Mouse (Mus musculus) limb, embryonic 14.5 days (tissue): Measurements from ENCODE around the gene Tktl1. TPM values are rescaled to one million over a fixed set of nuclear protein-coding genes. Genes with fewer than 3 reads are reported as not detected.

ENCODE experiments used
- ATAC-seq: fragments of 200-750 bp; cut with Nextera tagmentation; 2 replicates; pipeline ENCODE4 v1.8.0; 2017; ENCODE audit warnings: low read depth, moderate number of reproducible peaks, moderate TSS enrichment; ENCODE audit not compliant: low FRiP score
- DNase-seq: peaks from one replicate; pipeline ENCODE4 v3.0.0-alpha.2; 2015; ENCODE audit warnings: low spot score
- H3K27ac ChIP-seq: fragments of 300-500 bp; sonication (generic); replicated peaks from 2 replicates; pipeline ENCODE4 v1.5.1; 2014; ENCODE audit warnings: low read depth, mild to moderate bottlenecking, low read length, moderate library complexity, mixed read lengths
- H3K27me3 ChIP-seq: fragments of 300-500 bp; sonication (generic); 2 replicates; pipeline ENCODE4 v1.6.1; 2014; ENCODE audit warnings: low read length, mixed read lengths; ENCODE audit not compliant: control insufficient read depth, insufficient read depth
- H3K36me3 ChIP-seq: fragments of 300-500 bp; sonication (generic); 2 replicates; pipeline ENCODE4 v1.6.1; 2014; ENCODE audit warnings: mild to moderate bottlenecking, low read length, moderate library complexity, mixed read lengths; ENCODE audit not compliant: control insufficient read depth, insufficient read depth
- H3K4me1 ChIP-seq: fragments of 300-500 bp; sonication (generic); 2 replicates; pipeline ENCODE4 v1.6.1; 2014; ENCODE audit warnings: antibody characterized with exemption, low read length, mixed read lengths; ENCODE audit not compliant: control insufficient read depth, insufficient read depth
- H3K4me2 ChIP-seq: fragments of 300-500 bp; sonication (generic); replicated peaks from 2 replicates; pipeline ENCODE4 v1.6.1; 2014; ENCODE audit warnings: low read depth, mild to moderate bottlenecking, low read length, moderate library complexity; ENCODE audit not compliant: severe bottlenecking
- H3K4me3 ChIP-seq: fragments of 300-500 bp; sonication (generic); replicated peaks from 2 replicates; pipeline ENCODE4 v1.5.1; 2014; ENCODE audit warnings: low read length
- H3K9ac ChIP-seq: fragments of 300-500 bp; sonication (generic); 2 replicates; pipeline ENCODE4 v1.6.1; 2014; ENCODE audit warnings: mild to moderate bottlenecking, low read depth, low read length, moderate library complexity; ENCODE audit not compliant: severe bottlenecking
- H3K9me3 ChIP-seq: fragments of 300-500 bp; sonication (generic); 2 replicates; pipeline ENCODE4 v1.6.1; 2016; ENCODE audit warnings: low read length; ENCODE audit not compliant: control insufficient read depth
- POLR2A ChIP-seq: fragments of 200-500 bp; IDR thresholded peaks from 2 replicates; pipeline ENCODE4 v1.8.0; 2012; ENCODE audit warnings: inconsistent platforms, mild to moderate bottlenecking, moderate library complexity, borderline replicate concordance; ENCODE audit not compliant: insufficient read depth, insufficient read length; ENCODE audit errors: extremely low read depth
- WGBS: fragments of 180-500 bp; shearing (Covaris S2); extraction: QIAGEN DNeasy Blood & Tissue Kit; methylation state at CpG from one replicate; pipeline ENCODE4 v1.1.7; 2014; 5-methylcytosine and 5-hydroxymethylcytosine counted together
- polyA plus RNA-seq, 2 experiments: library from polyadenylated mRNA; depleted of rRNA in 1 of 2; stranded (reverse) in 1 of 2; unstranded in 1 of 2; fragments of >200 nt; fragmentation: Nextera tagmentation in 1 of 2; extraction: Ambion mirVana in 1 of 2; gene quantifications; 2 replicates each; pipeline versions ENCODE4 v1.2.1 to v1.2.3; 2012 to 2014

Tktl1 gene
- polyA plus RNA-seq, 2 experiments: 0.04 TPM; not detected in 1

GRCm38 (mm10) chrX:74230038-74230437 is 53.0 kb downstream of the Tktl1 start:
- H3K4me3 ChIP-seq: no peak overlapping the region
- H3K36me3 ChIP-seq: peaks cover 99% of the 10 kb centered on the region
- TF ChIP-seq POLR2A: no peak
- H3K27me3 ChIP-seq: no peaks in the 10 kb centered on the region
- 50% methylated on average over 1 of the region's 1 CpGs for WGBS
- H3K9ac ChIP-seq: no peak overlapping the region
- no peak overlapping the region for H3K27ac ChIP-seq
- ATAC-seq (no peak), DNase-seq (no peak)
- no peaks in the 10 kb centered on the region for H3K9me3 ChIP-seq
- H3K4me1 ChIP-seq: no peaks in the 10 kb centered on the region
- H3K4me2 ChIP-seq: no peak overlapping the region

- Histone ChIP-seq H3K9ac (no peak overlapping the region), H3K9me3 (no peaks in the 10 kb centered on the region), H3K4me2 (no peak overlapping the region), H3K4me3 (no peak overlapping the region), H3K4me1 (no peaks in the 10 kb centered on the region), H3K27me3 (no peaks in the 10 kb centered on the region), H3K27ac (no peak overlapping the region), H3K36me3 (peaks cover 94% of the 10 kb centered on the region)
- TF ChIP-seq POLR2A: no peak
- 86% methylated on average over 5 of the region's 5 CpGs for WGBS
- ATAC-seq: no peak
- DNase-seq: no peak
These were observed 56.1 kb downstream of the Tktl1 start for GRCm38 (mm10) chrX:74233196-74233595.

- no peaks in the 10 kb centered on the region for H3K9me3 ChIP-seq
- WGBS: 86% methylated on average over 4 of the region's 4 CpGs
- no peak overlapping the region for H3K4me2 ChIP-seq
- DNase-seq (no peak), ATAC-seq (no peak)
- H3K27me3 ChIP-seq: no peaks in the 10 kb centered on the region
- H3K27ac ChIP-seq: no peak overlapping the region
- H3K4me1 ChIP-seq: no peaks in the 10 kb centered on the region
- no peak overlapping the region for H3K9ac ChIP-seq
- H3K36me3 ChIP-seq: peaks cover 77% of the 10 kb centered on the region
- no peak overlapping the region for H3K4me3 ChIP-seq
- no peak for TF ChIP-seq POLR2A
These were observed 63.3 kb downstream of the Tktl1 start for GRCm38 (mm10) chrX:74240332-74240731.

- TF ChIP-seq POLR2A: no peak
- peak overlapping the region; percentile 60 for H3K4me2 ChIP-seq
- ATAC-seq: no peak
- peak overlapping the region; percentile 55; the same call in 1 of the 2 replicates for H3K4me3 ChIP-seq
- no peaks in the 10 kb centered on the region for H3K27me3 ChIP-seq
- H3K9me3 ChIP-seq: no peaks in the 10 kb centered on the region
- no peaks in the 10 kb centered on the region for H3K4me1 ChIP-seq
- H3K9ac ChIP-seq: peak overlapping the region; percentile 25; the same call in 1 of the 2 replicates
- no peak overlapping the region for H3K27ac ChIP-seq
- peaks cover 52% of the 10 kb centered on the region for H3K36me3 ChIP-seq
- no peak for DNase-seq
- WGBS: 85% methylated on average over 2 of the region's 2 CpGs
These were observed 66.3 kb downstream of the Tktl1 start for GRCm38 (mm10) chrX:74243396-74243795.

- peaks cover 48% of the 10 kb centered on the region for H3K36me3 ChIP-seq
- no peak overlapping the region for H3K27ac ChIP-seq
- TF ChIP-seq POLR2A: no peak
- H3K4me2 ChIP-seq: peak overlapping the region; percentile 60
- H3K27me3 ChIP-seq: no peaks in the 10 kb centered on the region
- WGBS: 69% methylated on average over 3 of the region's 3 CpGs
- peak overlapping the region; percentile 25; the same call in 1 of the 2 replicates for H3K9ac ChIP-seq
- H3K9me3 ChIP-seq: no peaks in the 10 kb centered on the region
- H3K4me3 ChIP-seq: peak overlapping the region; percentile 55
- ATAC-seq (no peak), DNase-seq (no peak)
- H3K4me1 ChIP-seq: no peaks in the 10 kb centered on the region
These were observed 66.7 kb downstream of the Tktl1 start for GRCm38 (mm10) chrX:74243807-74244206.
